Mouse (Mus musculus) G1E-ER4 (cell line): ENCODE results near the gene Myh11. TPM values are rescaled to one million over a fixed set of nuclear protein-coding genes. Genes with fewer than 3 reads are reported as not detected.

ENCODE experiments used
- GATA1 ChIP-seq: IDR thresholded peaks from one replicate; pipeline ENCODE4 v1.8.0; 2012; ENCODE audit warnings: low read length, inconsistent platforms
- polyA plus RNA-seq: library from polyadenylated mRNA; stranded (reverse); fragments of >175 nt; gene quantifications from 2 replicates; pipeline ENCODE4 v1.2.3, GENCODE M21; 2012

Myh11 gene
- polyA plus RNA-seq, 1 experiment = not detected

DNA sequence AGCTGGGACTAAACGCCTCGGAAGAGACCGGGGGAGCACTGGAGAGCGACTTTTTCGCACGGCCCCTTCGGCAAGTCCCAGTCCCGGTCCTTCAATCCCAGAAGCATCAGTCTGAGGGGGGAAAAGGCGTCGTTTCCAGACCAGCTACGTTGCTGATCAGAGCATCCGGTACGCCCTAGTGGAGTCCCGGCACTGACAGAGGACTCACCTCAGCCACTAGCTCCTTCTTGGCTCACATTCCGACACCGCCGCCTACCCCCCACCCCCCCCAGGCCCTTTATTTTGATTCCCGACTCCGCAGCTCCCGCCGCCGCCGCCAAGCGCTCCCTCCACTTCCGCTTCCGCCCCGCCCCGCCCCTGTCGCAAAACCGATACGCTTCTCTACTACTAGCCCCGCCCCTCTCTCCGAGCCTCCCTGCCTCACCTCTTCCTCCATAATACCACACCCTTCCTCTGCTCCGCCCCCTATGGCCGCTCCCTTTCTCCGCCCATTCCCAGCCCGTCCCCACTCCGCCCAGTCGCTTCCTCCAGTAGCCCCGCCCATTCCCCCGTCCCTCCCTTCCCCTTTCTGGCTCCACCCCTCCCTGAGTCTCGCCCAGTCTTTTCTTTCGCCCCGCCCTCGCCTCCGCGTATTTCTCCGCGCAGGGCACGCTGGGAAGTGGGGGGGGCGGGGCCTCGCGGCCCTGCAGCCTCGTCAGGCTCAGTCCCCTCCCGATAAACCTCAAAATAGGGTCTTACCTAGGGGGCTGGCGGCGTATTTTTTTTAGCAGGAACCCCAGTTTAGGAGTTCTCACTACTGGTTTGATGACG is 132.0 kb downstream of the Myh11 start:
- TF ChIP-seq GATA1 = no peak

DNA sequence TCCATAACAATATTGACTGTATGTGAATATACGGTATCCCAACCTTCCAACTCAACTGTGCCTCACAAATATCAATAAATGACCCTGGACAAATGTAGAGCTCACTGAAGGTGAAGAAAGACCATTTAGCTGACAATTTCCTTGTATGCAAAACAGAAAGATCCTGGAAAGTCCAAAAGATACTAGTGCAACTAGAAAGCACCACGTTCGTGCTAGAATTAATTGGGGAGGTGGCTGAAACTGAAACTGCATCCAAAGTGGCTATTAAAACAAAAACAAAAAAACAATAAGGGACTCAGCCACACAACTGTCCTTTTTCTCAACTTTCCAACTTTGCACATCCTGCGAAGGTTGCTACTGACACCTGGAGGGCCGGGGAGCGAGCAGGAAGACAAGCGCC is 132.6 kb downstream of the Myh11 start:
- TF ChIP-seq GATA1 = no peak

DNA sequence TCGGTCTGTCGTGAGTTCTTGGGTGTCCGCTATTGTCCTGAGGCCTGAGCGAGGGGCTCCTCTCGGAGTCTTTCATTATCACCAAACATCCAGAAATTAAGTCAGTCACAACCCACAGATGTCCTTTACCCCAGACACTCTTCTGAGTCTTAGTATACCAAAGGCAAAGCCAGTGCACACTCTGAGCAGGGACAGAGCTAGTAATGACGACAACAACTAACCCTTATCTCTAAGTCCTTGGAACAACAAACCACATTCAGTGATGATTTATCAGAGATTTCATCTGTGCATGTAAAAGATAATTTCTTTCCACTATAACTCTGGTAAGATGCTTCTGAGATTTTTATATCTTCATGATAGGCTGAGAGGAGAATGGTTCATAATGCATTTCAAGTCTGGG is 134.9 kb downstream of the Myh11 start:
- no peak for TF ChIP-seq GATA1

DNA sequence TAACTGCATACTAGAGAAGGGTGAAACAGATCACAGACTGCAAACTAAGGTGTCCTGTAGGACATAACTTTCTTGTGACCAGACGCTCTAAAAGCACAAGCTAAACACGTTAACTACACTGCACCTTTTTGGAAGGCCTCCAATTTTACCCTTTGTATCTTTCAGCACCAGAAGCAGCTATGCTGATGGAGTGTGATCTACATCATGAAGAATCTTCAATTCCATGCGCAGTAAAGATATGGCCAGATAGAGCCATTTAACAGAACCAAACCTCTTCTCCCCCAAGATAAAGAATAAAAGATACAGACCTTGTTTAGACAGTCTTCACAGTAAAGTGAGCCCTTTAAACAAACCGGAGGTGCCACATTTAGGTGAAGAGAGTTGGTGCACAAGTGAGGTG is 139.5 kb downstream of the Myh11 start:
- TF ChIP-seq GATA1 = no peak

DNA sequence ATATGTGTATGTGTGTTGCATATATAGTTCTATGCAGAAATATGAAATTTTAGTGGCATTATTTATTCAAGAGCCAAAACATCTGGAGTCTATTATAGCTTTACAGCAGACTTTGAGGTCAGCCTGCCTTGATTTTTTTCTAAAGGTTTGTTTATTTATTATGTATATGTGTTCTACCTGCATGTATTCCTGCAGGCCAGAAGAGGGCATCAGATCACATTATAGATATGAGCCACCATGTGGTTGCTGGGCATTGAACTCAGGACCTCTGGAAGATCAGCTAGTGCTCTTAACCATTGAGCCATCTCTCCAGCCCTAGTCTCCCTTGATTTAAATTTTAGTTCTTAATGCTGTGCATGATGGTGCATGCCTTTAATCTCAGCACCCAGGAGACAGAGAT is 143.5 kb downstream of the Myh11 start:
- TF ChIP-seq GATA1 = no peak

Other genes with a start within 250 kb of the Myh11 start
- 52.6 and 57.5 TPM in 2 replicates for gene Nde1, start 128.1 kb downstream of the Myh11 start, polyA plus RNA-seq
- 1.3 and 2.6 TPM in 2 replicates for gene Marf1, start 128.0 kb downstream of the Myh11 start, polyA plus RNA-seq
- 3.8 and 6.9 TPM in 2 replicates for gene Fopnl, start 26.0 kb upstream of the Myh11 start, polyA plus RNA-seq
- gene Abcc1, start 70.2 kb upstream of the Myh11 start, polyA plus RNA-seq = 3.4 and 3.5 TPM in 2 replicates